Mouse (Mus musculus) stomach, embryonic 16.5 days (tissue): ENCODE data around the gene Nhsl1. TPM values are rescaled to one million over a fixed set of nuclear protein-coding genes. Genes with fewer than 3 reads are reported as not detected.

Experiments used
- ATAC-seq: fragments of 200-750 bp; cut with Nextera tagmentation; 2 replicates; pipeline ENCODE4 v1.8.0; 2017; ENCODE audit warnings: moderate number of reproducible peaks, moderate TSS enrichment; ENCODE audit not compliant: insufficient read depth, low FRiP score
- H3K27ac ChIP-seq: fragments of 300-500 bp; sonication (generic); 2 replicates; pipeline ENCODE4 v1.5.1; 2014; ENCODE audit warnings: low read length
- H3K27me3 ChIP-seq: fragments of 300-500 bp; sonication (generic); 2 replicates; pipeline ENCODE4 v1.6.1; 2014; ENCODE audit warnings: low read length, control low read depth, mixed read lengths; ENCODE audit not compliant: control insufficient read depth, insufficient read depth
- H3K36me3 ChIP-seq: fragments of 300-500 bp; sonication (generic); 2 replicates; pipeline ENCODE4 v1.6.1; 2014; ENCODE audit warnings: low read length; ENCODE audit not compliant: control insufficient read depth, insufficient read depth
- H3K4me1 ChIP-seq: fragments of 300-500 bp; sonication (generic); 2 replicates; pipeline ENCODE4 v1.6.1; 2014; ENCODE audit warnings: low read length, control low read depth, mixed read lengths; ENCODE audit not compliant: control insufficient read depth, insufficient read depth
- H3K4me2 ChIP-seq: fragments of 300-500 bp; sonication (generic); 2 replicates; pipeline ENCODE4 v1.6.1; 2014; ENCODE audit warnings: low read depth, low read length, mixed read lengths
- H3K4me3 ChIP-seq: fragments of 300-500 bp; sonication (generic); replicated peaks from 2 replicates; pipeline ENCODE4 v1.5.1; 2014; ENCODE audit warnings: mild to moderate bottlenecking, low read length
- H3K9ac ChIP-seq: fragments of 300-500 bp; sonication (generic); 2 replicates; pipeline ENCODE4 v1.6.1; 2014; ENCODE audit warnings: low read length
- H3K9me3 ChIP-seq: fragments of 300-500 bp; sonication (generic); replicated peaks from 2 replicates; pipeline ENCODE4 v1.6.1; 2016; ENCODE audit warnings: low read length, control low read depth; ENCODE audit not compliant: control insufficient read depth
- WGBS: fragments of 180-500 bp; shearing (Covaris S2); extraction: QIAGEN DNeasy Blood & Tissue Kit; methylation state at CpG from one replicate; pipeline ENCODE4 v1.1.7; 2014; 5-methylcytosine and 5-hydroxymethylcytosine counted together
- polyA plus RNA-seq: library from polyadenylated mRNA; unstranded; fragments of >200 nt; fragmentation: Nextera tagmentation; extraction: Ambion mirVana; gene quantifications from 2 replicates; pipeline ENCODE4 v1.2.1, GENCODE M21; 2015

Gene Nhsl1
- polyA plus RNA-seq, 1 experiment from 2014 or later: 7.0 TPM

GRCm38 (mm10) chr10:18357212-18357611 is 38.4 kb downstream of the Nhsl1 start:
- Histone ChIP-seq H3K4me3 (no peak overlapping the region), H3K27ac (no peak overlapping the region), H3K9me3 (no peaks in the 10 kb centered on the region), H3K4me1 (no peaks in the 10 kb centered on the region; the same call in 1 of the 2 replicates), H3K9ac (no peak overlapping the region), H3K27me3 (no peaks in the 10 kb centered on the region), H3K36me3 (no peaks in the 10 kb centered on the region), H3K4me2 (no peak overlapping the region)
- ATAC-seq: no peak
- 72% methylated on average over 6 of the region's 6 CpGs for WGBS

- H3K27me3 ChIP-seq: no peaks in the 10 kb centered on the region
- WGBS: 60% methylated on average over 5 of the region's 5 CpGs
- no peak overlapping the region for H3K4me2 ChIP-seq
- no peak for ATAC-seq
- H3K36me3 ChIP-seq: no peaks in the 10 kb centered on the region
- H3K4me1 ChIP-seq: no peaks in the 10 kb centered on the region; the same call in 1 of the 2 replicates
- no peak overlapping the region for H3K9ac ChIP-seq
- no peak overlapping the region for H3K27ac ChIP-seq
- no peak overlapping the region for H3K4me3 ChIP-seq
- H3K9me3 ChIP-seq: no peaks in the 10 kb centered on the region
Measured at GRCm38 (mm10) chr10:18358461-18358860, 39.7 kb downstream of the Nhsl1 start.

- no peaks in the 10 kb centered on the region for H3K9me3 ChIP-seq
- no peaks in the 10 kb centered on the region for H3K36me3 ChIP-seq
- H3K4me1 ChIP-seq: no peaks in the 10 kb centered on the region; the same call in 1 of the 2 replicates
- H3K4me3 ChIP-seq: no peak overlapping the region
- ATAC-seq: no peak
- H3K27me3 ChIP-seq: no peaks in the 10 kb centered on the region
- WGBS: 80% methylated on average over 6 of the region's 6 CpGs
- H3K4me2 ChIP-seq: no peak overlapping the region
- H3K9ac ChIP-seq: no peak overlapping the region
- H3K27ac ChIP-seq: no peak overlapping the region
Measured at GRCm38 (mm10) chr10:18360175-18360574, 41.4 kb downstream of the Nhsl1 start.

DNA sequence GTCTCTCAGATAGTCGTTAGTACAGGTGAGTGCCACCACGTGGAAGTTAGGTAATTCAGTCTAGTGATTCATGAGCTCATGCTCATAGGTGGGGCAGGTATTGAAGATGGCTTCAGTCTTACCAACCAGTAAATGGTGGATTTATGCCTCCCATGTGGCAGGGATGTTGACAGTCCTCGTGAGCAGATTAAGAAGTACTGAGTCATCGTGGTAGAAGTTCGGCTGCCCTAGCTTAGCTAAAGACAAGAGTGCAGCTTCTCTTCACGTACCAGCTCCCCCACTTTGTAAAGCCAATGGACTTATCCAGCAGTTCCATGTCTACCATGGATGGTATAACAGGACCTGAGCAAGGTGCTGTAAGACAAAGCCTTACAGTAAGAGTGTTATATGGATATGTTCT is 46.6 kb downstream of the Nhsl1 start:
- Histone ChIP-seq H3K27ac (no peak overlapping the region), H3K9ac (no peak overlapping the region), H3K4me2 (no peak overlapping the region), H3K9me3 (no peaks in the 10 kb centered on the region), H3K4me3 (no peak overlapping the region), H3K4me1 (peaks cover 8% of the 10 kb centered on the region; the same call in 1 of the 2 replicates), H3K27me3 (no peaks in the 10 kb centered on the region), H3K36me3 (no peaks in the 10 kb centered on the region)
- 83% methylated on average over 6 of the region's 6 CpGs for whole genome bisulfite sequencing
- no peak for ATAC-seq

DNA sequence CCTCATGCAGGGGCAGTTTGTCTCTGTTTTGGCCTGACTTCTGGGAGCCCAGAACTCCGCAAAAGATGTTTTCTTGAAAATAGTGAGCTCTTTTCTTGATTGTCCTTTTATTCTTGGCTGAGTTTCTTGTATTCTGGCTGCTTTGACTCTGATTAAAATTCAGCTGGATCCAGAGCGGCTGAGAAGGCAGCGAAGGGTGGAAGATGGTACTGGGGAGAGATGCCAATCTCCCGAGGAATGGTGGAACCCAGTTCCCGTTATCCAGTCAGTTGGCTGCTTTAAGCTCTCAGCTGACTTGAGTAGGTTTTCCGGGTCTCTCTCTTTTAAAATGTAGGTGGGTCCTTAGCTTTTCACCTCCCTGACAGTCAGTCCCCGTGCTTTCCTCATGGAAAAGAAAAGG is 47.9 kb downstream of the Nhsl1 start:
- H3K9ac ChIP-seq: no peak overlapping the region
- no peak overlapping the region for H3K4me3 ChIP-seq
- H3K4me1 ChIP-seq: peaks cover 13% of the 10 kb centered on the region; the same call in 1 of the 2 replicates
- H3K4me2 ChIP-seq: no peak overlapping the region
- H3K9me3 ChIP-seq: no peaks in the 10 kb centered on the region
- H3K27ac ChIP-seq: no peak overlapping the region
- ATAC-seq: no peak
- 62% methylated on average over 7 of the region's 7 CpGs for WGBS
- H3K27me3 ChIP-seq: no peaks in the 10 kb centered on the region
- H3K36me3 ChIP-seq: no peaks in the 10 kb centered on the region

DNA sequence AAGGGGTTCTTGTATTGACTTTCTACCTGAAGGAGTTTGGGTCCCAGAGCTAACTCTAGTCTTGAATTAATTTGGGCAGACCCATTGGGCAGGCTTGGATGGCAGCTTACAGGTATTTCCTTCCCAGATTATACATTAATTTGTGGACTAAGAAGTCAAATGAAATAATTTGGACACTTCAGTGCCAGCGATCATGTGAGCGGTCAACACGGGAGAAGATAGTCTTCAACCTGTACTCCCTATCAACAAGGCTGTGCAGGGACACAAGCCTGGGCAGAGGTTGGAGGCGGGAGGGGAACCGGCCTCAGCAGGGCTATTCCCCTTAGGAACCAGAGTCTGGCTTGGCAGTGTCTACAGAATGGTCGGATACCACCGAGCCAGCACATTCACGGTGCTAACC is 49.3 kb downstream of the Nhsl1 start:
- no peak overlapping the region for H3K4me3 ChIP-seq
- no peaks in the 10 kb centered on the region for H3K27me3 ChIP-seq
- no peaks in the 10 kb centered on the region for H3K9me3 ChIP-seq
- ATAC-seq: no peak
- WGBS: 92% methylated on average over 8 of the region's 8 CpGs
- H3K4me1 ChIP-seq: peaks cover 17% of the 10 kb centered on the region; the same call in 1 of the 2 replicates
- no peak overlapping the region for H3K9ac ChIP-seq
- H3K4me2 ChIP-seq: no peak overlapping the region
- H3K27ac ChIP-seq: no peak overlapping the region
- H3K36me3 ChIP-seq: no peaks in the 10 kb centered on the region

DNA sequence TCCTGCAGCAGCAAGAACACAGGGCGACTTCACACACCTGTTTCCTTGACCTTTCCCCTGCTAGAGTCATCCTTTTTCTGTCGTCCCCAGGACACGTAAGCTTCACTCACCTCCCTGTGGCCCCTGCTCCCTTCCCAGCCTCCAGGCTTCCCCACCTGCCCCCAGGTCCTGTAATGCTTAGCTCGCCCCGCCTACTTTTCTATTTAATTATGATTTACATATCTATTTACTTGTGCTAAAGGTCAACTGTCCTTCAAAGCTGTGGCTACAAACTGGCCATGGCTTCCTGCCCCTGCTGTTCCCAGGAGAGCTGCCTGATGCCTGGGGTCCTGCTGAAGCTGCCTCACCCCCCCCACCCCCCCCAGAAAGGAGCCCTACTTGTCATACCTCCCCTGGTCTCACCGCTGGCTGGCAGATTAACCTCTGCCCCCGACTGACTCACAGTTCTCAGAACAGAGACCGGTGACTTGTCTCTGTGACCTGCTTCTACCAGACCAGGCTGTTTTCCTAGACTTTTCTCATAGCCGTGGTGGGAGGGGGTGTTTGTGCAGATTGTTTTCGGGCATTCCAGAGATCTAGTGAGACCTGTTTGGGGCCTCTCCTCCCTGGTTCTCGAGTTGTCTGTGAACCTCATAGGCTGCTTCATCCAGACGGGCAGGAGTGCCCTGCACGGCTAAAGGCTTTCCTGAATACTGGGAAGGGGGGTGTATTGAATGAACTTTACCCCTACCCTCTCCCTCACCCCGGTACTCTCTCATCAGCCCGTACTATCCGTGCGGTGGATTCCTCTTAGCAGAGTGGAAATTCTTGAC is 51.9 kb downstream of the Nhsl1 start:
- 27% methylated on average over 17 of the region's 17 CpGs for WGBS

GRCm38 (mm10) chr10:18371866-18372265 is 53.1 kb downstream of the Nhsl1 start:
- 0 out of 2 replicates have a peak, but pooled peaks have one; percentile 38 for ATAC-seq
- Histone ChIP-seq H3K4me1 (peaks cover 17% of the 10 kb centered on the region; the same call in 1 of the 2 replicates), H3K4me2 (peak overlapping the region; percentile 26), H3K9ac (peak overlapping the region; percentile 9; the same call in 1 of the 2 replicates), H3K4me3 (no peak overlapping the region), H3K27me3 (no peaks in the 10 kb centered on the region), H3K36me3 (no peaks in the 10 kb centered on the region), H3K9me3 (no peaks in the 10 kb centered on the region), H3K27ac (peak overlapping the region; percentile 41)
- WGBS: 58% methylated on average over 13 of the region's 13 CpGs

More for the DNA sequence above, 51.9 kb downstream of the Nhsl1 start:
- Histone ChIP-seq H3K9me3 (no peaks in the 10 kb centered on the region), H3K36me3 (no peaks in the 10 kb centered on the region), H3K27ac (peak overlapping the region; percentile 21), H3K4me1 (peaks cover 17% of the 10 kb centered on the region; the same call in 1 of the 2 replicates), H3K27me3 (no peaks in the 10 kb centered on the region), H3K4me3 (no peak overlapping the region), H3K4me2 (peak overlapping the region; percentile 26), H3K9ac (no peak overlapping the region)
- peak; percentile 70 for ATAC-seq

DNA sequence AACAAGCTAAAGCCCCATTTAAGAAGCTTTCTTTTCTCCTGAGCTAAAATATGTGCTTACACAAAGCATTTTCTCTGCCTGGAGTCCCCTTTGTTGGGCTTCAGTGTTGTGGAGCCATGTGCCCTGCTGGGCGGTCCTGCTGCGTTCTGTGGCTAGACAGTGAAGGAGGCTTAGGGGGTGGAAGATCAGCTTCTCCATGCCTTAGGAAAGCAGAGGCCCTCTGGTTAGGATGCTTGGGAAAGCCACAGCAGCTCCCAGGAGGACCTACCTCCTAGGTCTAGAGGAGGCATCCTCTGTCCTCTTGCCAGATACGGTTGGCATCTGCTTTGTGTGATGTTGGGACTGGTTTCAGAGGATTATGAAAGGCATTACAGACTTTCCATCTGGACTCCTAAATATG is 56.5 kb downstream of the Nhsl1 start:
- H3K4me1 ChIP-seq: peaks cover 10% of the 10 kb centered on the region
- H3K36me3 ChIP-seq: no peaks in the 10 kb centered on the region
- no peak overlapping the region for H3K27ac ChIP-seq
- H3K4me2 ChIP-seq: no peak overlapping the region
- H3K27me3 ChIP-seq: no peaks in the 10 kb centered on the region
- no peak overlapping the region for H3K9ac ChIP-seq
- WGBS: 66% methylated on average over 3 of the region's 3 CpGs
- ATAC-seq: no peak
- no peaks in the 10 kb centered on the region for H3K9me3 ChIP-seq
- no peak overlapping the region for H3K4me3 ChIP-seq
